Mouse (Mus musculus): ENCODE measurements around the gene Pcsk1. TPM values are rescaled to one million over a fixed set of nuclear protein-coding genes. Genes with fewer than 3 reads are reported as not detected.

The Pcsk1 gene
- 10 to 100 TPM; 21.5 to 24.8 TPM for total RNA-seq (2021)
- long read RNA-seq, full-length matches to known transcripts: 16 of 22 reads
- long read RNA-seq, partial matches to known transcripts: 3 of 22 reads
- long read RNA-seq, other reads (novel, unspliced or antisense): 3 of 22 reads

- DNase-seq (ENCODE audit: low spot score in 2 of 2): peak in 1 of 2 experiments; percentile 39
Measured at GRCm38 (mm10) chr13:75089721-75090410, at the start of gene Pcsk1. Gene Pcsk1 (plus strand): TSS chr13:75089826.

- DNase-seq (ENCODE audit: low spot score in 2 of 2): no peak
Measured at GRCm38 (mm10) chr13:75058818-75059217, 30.8 kb upstream of the Pcsk1 start.

GRCm38 (mm10) chr13:75063947-75064346 is 25.7 kb upstream of the Pcsk1 start:
- no peak for DNase-seq (ENCODE audit: low spot score in 2 of 2)

- no peak for DNase-seq (ENCODE audit: low spot score in 2 of 2)
Measured at GRCm38 (mm10) chr13:75088597-75088996, 1.0 kb upstream of the Pcsk1 start.

GRCm38 (mm10) chr13:75090411-75090779 is 769 bp downstream of the Pcsk1 start:
- no peak for DNase-seq (ENCODE audit: low spot score in 2 of 2)

GRCm38 (mm10) chr13:75091071-75091470 is 1.4 kb downstream of the Pcsk1 start:
- peak in 1 of 2 experiments; percentile 44 for DNase-seq (ENCODE audit: low spot score in 2 of 2)

- no peak for DNase-seq (ENCODE audit: low spot score in 2 of 2)
Measured at GRCm38 (mm10) chr13:75095487-75095886, 5.9 kb downstream of the Pcsk1 start.

GRCm38 (mm10) chr13:75113114-75113513 is 23.5 kb downstream of the Pcsk1 start:
- DNase-seq (ENCODE audit: low spot score in 2 of 2): no peak

GRCm38 (mm10) chr13:75114007-75114424 is 24.4 kb downstream of the Pcsk1 start:
- DNase-seq (ENCODE audit: low spot score in 2 of 2): no peak

- peak in 1 of 2 experiments; percentile 16 for DNase-seq (ENCODE audit: low spot score in 2 of 2)
Measured at GRCm38 (mm10) chr13:75114838-75115237, 25.2 kb downstream of the Pcsk1 start.

GRCm38 (mm10) chr13:75135833-75136232 is 46.2 kb downstream of the Pcsk1 start:
- no peak for DNase-seq (ENCODE audit: low spot score in 2 of 2)

- DNase-seq (ENCODE audit: low spot score in 2 of 2): no peak
Measured at GRCm38 (mm10) chr13:75160661-75161060, 71.0 kb downstream of the Pcsk1 start.

GRCm38 (mm10) chr13:75163408-75163807 is 73.8 kb downstream of the Pcsk1 start:
- peak in 1 of 2 experiments; percentile 45 for DNase-seq (ENCODE audit: low spot score in 2 of 2)
